Mouse (Mus musculus) cerebellum, adult 2 months (tissue): ENCODE measurements around the gene Tmem216. TPM values are rescaled to one million over a fixed set of nuclear protein-coding genes. Genes with fewer than 3 reads are reported as not detected.

ENCODE experiments used
- DNase-seq, 2 experiments: peaks; one replicate each; pipeline ENCODE4 v3.0.0; 2021
- H3K27ac ChIP-seq: fragments of 200-500 bp; 2 replicates; pipeline ENCODE4 v1.5.1; 2012; ENCODE audit warnings: low read length, control low read depth, inconsistent platforms; ENCODE audit not compliant: insufficient read depth
- H3K27me3 ChIP-seq: fragments of 200-500 bp; 2 replicates; pipeline ENCODE4 v1.6.1; 2012; ENCODE audit warnings: inconsistent platforms, mild to moderate bottlenecking, low read length, moderate library complexity; ENCODE audit not compliant: control insufficient read depth, insufficient read depth
- H3K4me1 ChIP-seq: fragments of 200-500 bp; 2 replicates; pipeline ENCODE4 v1.6.1; 2011; ENCODE audit warnings: low read length; ENCODE audit not compliant: control insufficient read depth, insufficient read depth
- H3K4me3 ChIP-seq: fragments of 200-500 bp; replicated peaks from 2 replicates; pipeline ENCODE3; 2011; ENCODE audit warnings: mild to moderate bottlenecking, low read depth, low read length, control low read depth; ENCODE audit not compliant: insufficient read depth
- CTCF ChIP-seq: fragments of 200-500 bp; IDR thresholded peaks from 2 replicates; pipeline ENCODE4 v1.5.1; 2011; ENCODE audit warnings: low read depth, mild to moderate bottlenecking, control low read depth, low read length, moderate library complexity, borderline replicate concordance; ENCODE audit not compliant: insufficient read depth
- POLR2A ChIP-seq: fragments of 200-500 bp; IDR thresholded peaks from 2 replicates; pipeline ENCODE4 v1.6.1; 2011; ENCODE audit warnings: low read length, control low read depth, borderline replicate concordance; ENCODE audit not compliant: insufficient read depth
- WGBS: fragments of 180-500 bp; shearing (Covaris S2); methylation state at CpG from one replicate; pipeline ENCODE4 v1.1.7; 2018; 5-methylcytosine and 5-hydroxymethylcytosine counted together
- polyA plus RNA-seq: library from polyadenylated mRNA; depleted of rRNA; stranded (reverse); fragments of >200 nt; gene quantifications from 2 replicates; pipeline ENCODE4 v1.2.3, GENCODE M21; 2012

Tmem216 gene
- polyA plus RNA-seq, 1 experiment = 20.8 TPM

DNA sequence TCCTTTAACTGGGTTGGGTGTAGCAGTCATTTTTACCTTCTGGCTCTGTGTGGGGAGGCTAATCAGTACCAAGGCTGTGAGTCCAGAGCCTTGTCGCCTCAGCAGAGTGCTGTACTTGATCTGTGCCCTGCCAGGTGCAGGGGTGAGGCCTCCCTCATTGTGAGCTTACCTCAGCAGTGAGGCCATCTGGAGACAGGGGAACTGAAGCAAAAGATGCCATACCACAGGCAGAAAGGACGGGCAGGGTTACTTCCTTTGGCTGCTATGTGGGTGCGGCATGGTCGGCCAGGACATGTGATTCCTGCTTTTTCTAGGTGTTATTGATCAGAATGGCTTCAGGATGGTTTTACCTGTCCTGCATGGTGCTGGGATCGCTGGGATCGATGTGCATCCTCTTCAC, 25.9 kb upstream of the Tmem216 start:
- no peak for DNase-seq
- Histone ChIP-seq H3K27me3 (no peaks in the 10 kb centered on the region), H3K4me1 (no peaks in the 10 kb centered on the region), H3K4me3 (no peak overlapping the region), H3K27ac (no peak overlapping the region)
- TF ChIP-seq POLR2A (no peak), CTCF (no peak)
- 76% methylated on average over 6 of the region's 6 CpGs for WGBS

DNA sequence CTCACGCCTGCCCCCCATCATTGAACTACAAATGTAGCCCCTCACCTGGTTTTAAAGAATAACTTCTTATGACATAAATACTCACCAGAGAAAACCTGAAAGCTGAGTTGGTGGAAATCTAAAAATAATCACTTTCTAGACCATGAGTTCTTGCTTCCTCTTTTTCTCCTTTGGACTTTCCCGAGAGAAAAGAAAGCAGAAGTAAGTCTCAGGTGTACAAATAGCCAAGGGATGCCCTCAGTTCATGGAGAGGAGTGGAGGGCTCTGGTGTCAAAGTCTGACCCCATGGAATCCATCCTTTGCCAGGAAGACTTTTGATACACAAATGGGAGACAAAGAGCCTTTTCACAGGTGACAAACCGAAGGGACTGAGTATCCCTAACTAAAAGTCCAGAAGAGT, 24.7 kb upstream of the Tmem216 start:
- Histone ChIP-seq H3K27me3 (no peaks in the 10 kb centered on the region), H3K4me1 (no peaks in the 10 kb centered on the region), H3K27ac (no peak overlapping the region), H3K4me3 (no peak overlapping the region)
- WGBS = 76% methylated on average over 3 of the region's 3 CpGs
- DNase-seq = no peak
- no peak for TF ChIP-seq CTCF
- TF ChIP-seq POLR2A = no peak

DNA sequence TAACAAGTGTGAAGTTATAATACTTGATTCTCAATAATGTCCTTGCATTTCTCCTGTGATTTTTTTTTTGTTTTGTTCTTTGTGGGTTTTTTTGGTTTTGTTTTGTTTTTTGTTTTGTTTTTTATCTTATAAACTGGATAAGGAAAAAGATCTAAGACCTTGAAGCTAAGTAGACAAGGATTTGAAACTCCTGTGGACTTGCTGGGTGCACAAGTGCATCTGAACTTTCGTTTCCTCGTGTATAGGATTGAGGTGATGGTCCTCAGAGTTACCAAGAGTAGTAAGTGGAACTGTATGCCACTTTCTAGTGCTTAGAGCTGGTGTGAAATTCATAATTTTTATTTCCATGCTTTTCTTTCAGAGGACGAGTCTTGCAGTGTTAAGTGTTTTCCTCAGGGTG, 24.1 kb upstream of the Tmem216 start:
- WGBS = 81% methylated on average over 3 of the region's 3 CpGs
- no peaks in the 10 kb centered on the region for H3K4me1 ChIP-seq
- H3K27me3 ChIP-seq = no peaks in the 10 kb centered on the region
- no peak for DNase-seq
- no peak overlapping the region for H3K4me3 ChIP-seq
- TF ChIP-seq CTCF (no peak), POLR2A (no peak)
- H3K27ac ChIP-seq = no peak overlapping the region

DNA sequence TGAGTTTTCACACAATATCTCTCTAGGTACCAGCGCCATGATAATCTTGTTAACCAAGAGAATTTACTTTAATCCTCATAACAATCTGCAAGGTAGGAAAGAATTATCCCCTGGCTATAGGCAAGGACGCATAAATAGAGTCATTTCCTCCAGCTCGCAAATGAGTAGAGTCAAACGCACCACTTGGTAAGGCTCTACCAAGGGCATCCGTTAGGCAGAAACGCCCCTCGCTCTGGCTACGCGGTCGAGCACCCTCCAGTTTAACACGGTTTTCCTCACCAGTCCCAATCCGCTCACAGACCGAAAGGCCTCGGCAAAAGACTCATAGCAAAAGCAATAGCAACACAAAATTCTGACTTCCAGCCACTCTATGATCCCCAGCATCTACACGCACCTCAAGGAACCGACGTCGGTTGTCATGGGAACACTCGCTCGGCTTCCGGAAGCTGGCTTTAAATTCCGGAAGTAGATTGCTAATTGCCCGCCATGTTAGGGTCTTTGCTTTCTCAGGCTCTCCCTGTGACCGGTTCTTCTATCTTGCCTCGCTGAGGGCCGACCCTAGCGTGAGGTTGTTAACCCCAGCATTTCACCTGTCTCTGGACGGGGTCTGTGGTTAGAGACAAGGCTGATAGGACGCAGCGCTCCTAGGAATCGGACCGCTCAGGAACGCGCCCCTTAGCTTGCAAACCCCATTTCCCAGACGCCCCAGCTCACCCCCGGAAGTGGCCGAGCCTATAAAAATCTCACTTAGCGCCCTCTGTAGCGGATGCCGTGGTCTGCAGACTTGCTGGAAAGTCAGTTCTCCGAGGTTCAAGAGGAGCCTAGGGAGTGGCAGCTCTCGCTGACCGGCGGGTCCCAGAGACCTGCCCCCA, 20.9 kb upstream of the Tmem216 start, which contains the start of the genes Cyb561a3 and Tmem138:
Gene Cyb561a3 (plus strand): TSS at position 483 of the 872 bp plus-strand sequence.
Gene Tmem138 (minus strand): TSS at position 673 of the 872 bp plus-strand sequence.
- Histone ChIP-seq H3K27me3 (no peaks in the 10 kb centered on the region), H3K4me3 (peak within 1 kb of the TSS; percentile 98), H3K4me1 (no peaks in the 10 kb centered on the region), H3K27ac (peak within 1 kb of the TSS; percentile 93)
- peak; percentile 93 to 95 for DNase-seq
- TF ChIP-seq POLR2A = peak; percentile 48; the same call in 1 of the 2 replicates
- peak; percentile 44; the same call in 1 of the 2 replicates for TF ChIP-seq CTCF
- 1% methylated on average over 44 of the region's 44 CpGs for WGBS

DNA sequence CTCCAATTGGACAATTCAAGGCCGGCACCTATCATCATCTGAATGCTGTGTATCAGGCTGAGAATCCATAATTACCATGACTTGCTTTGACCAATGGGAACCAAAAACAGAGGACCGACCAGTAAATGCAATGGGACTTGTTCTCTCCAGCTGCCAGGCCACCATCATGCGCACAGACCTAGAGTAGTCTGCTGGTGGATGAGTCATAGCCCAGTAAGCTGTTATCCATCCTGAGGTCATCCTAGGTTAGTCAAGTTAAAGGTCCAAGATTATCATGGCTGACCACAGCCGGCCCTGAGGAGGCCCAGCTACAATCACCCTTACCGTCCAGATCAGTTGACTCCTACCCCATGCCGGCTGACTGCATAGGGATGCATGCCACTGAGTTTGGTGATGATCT, 13.6 kb upstream of the Tmem216 start:
- TF ChIP-seq CTCF = no peak
- no peak for TF ChIP-seq POLR2A
- DNase-seq = no peak
- H3K4me1 ChIP-seq = no peaks in the 10 kb centered on the region
- no peaks in the 10 kb centered on the region for H3K27me3 ChIP-seq
- no peak overlapping the region for H3K27ac ChIP-seq
- 96% methylated on average over 6 of the region's 6 CpGs for WGBS
- no peak overlapping the region for H3K4me3 ChIP-seq

DNA sequence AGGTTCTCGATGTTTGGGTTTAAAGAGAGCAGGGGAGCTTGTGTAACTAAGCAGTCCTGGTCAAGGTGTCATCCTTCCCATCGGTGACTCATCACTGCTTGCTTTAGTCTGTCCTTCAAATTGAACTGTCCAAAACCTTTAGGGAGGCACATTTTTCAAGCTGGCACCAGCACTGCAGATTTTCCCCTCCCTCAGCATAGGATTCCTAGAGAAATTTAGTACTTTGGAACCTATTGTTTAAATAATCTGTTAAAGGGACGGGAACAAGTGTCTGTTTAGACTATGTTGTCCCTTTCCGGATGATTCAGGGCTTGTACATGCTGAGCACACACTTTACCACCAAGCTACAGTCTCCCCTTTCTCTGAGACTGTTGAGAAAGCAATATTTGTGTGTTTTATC, 9.2 kb upstream of the Tmem216 start:
- Histone ChIP-seq H3K4me3 (no peak overlapping the region), H3K27ac (no peak overlapping the region), H3K4me1 (no peaks in the 10 kb centered on the region; the same call in 1 of the 2 replicates), H3K27me3 (no peaks in the 10 kb centered on the region; the same call in 1 of the 2 replicates)
- TF ChIP-seq POLR2A (no peak), CTCF (no peak)
- 74% methylated on average over 4 of the region's 4 CpGs for WGBS
- no peak for DNase-seq

DNA sequence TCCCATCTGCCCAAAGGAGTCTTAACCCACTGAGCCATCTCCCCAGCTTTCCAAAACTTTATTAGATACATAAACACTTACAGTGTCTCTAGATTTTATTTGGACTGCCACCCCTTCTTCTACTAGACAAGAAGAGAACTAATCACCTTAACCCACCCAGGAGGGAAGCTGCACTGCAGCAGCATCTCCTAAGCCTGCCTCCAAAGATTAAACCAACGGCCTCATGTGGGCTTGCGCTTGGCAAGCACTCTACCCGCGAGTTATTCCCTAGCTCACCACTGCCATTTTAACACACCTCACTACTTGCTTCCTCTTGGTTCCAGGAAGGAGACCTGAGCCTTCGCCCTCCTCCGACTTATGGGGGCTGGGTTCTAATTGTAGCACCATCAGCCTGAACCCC, 8.2 kb upstream of the Tmem216 start:
- WGBS = 80% methylated on average over 6 of the region's 6 CpGs

DNA sequence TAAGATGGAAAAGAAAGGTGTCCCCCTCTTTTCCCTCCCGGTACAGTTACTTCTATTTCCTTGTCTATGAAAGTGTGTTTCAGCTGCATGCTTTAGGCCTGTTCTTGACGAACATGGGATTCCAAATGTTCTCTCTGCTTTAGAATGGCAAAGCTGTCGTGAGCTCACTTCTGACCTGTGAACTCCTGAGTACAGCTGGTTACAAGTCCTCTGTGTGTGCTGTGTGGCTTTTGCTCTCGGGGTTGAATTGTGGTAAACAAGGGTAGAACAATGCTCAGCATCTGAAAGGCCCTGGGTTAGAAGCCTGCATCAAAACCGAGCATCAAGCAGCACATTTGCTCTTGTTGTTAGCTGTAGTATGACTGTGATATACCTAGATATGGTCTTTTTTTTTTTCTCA, 6.3 kb upstream of the Tmem216 start:
- no peak for DNase-seq
- WGBS = 64% methylated on average over 5 of the region's 5 CpGs
- Histone ChIP-seq H3K4me1 (no peaks in the 10 kb centered on the region; the same call in 1 of the 2 replicates), H3K4me3 (no peak overlapping the region), H3K27me3 (no peaks in the 10 kb centered on the region; the same call in 1 of the 2 replicates), H3K27ac (no peak overlapping the region)
- TF ChIP-seq CTCF (no peak), POLR2A (no peak)

More for the DNA sequence above, 8.2 kb upstream of the Tmem216 start:
- H3K27ac ChIP-seq = no peak overlapping the region
- H3K27me3 ChIP-seq = no peaks in the 10 kb centered on the region; the same call in 1 of the 2 replicates
- H3K4me1 ChIP-seq = no peaks in the 10 kb centered on the region; the same call in 1 of the 2 replicates
- no peak overlapping the region for H3K4me3 ChIP-seq
- no peak for DNase-seq
- TF ChIP-seq CTCF (no peak), POLR2A (no peak)
